Mouse (Mus musculus) forebrain, embryonic 11.5 days (tissue): ENCODE results near the gene Ogfod1. TPM values are rescaled to one million over a fixed set of nuclear protein-coding genes. Genes with fewer than 3 reads are reported as not detected.

Source experiments
- ATAC-seq: fragments of 200-750 bp; cut with Nextera tagmentation; replicated peaks from 2 replicates; pipeline ENCODE4 v1.8.0; 2017; ENCODE audit warnings: moderate TSS enrichment; ENCODE audit not compliant: low FRiP score
- DNase-seq: peaks from one replicate; pipeline ENCODE4 v3.0.0-alpha.2; 2017; ENCODE audit warnings: low spot score
- H3K27ac ChIP-seq: fragments of 300-500 bp; sonication (generic); 2 replicates; pipeline ENCODE4 v1.5.1; 2014; ENCODE audit warnings: low read depth, low read length
- H3K27me3 ChIP-seq: fragments of 300-500 bp; sonication (generic); 2 replicates; pipeline ENCODE4 v1.6.1; 2014; ENCODE audit warnings: mild to moderate bottlenecking, low read length, mixed read lengths; ENCODE audit not compliant: control insufficient read depth, insufficient read depth
- H3K36me3 ChIP-seq: fragments of 300-500 bp; sonication (generic); 2 replicates; pipeline ENCODE4 v1.6.1; 2014; ENCODE audit warnings: mild to moderate bottlenecking, low read length, moderate library complexity, mixed read lengths; ENCODE audit not compliant: control insufficient read depth, insufficient read depth
- H3K4me1 ChIP-seq: fragments of 300-500 bp; sonication (generic); replicated peaks from 2 replicates; pipeline ENCODE4 v1.6.1; 2014; ENCODE audit warnings: low read length, mixed read lengths; ENCODE audit not compliant: control insufficient read depth, insufficient read depth
- H3K4me2 ChIP-seq: fragments of 300-500 bp; sonication (generic); 2 replicates; pipeline ENCODE4 v1.6.1; 2014; ENCODE audit warnings: low read depth, mild to moderate bottlenecking, low read length, moderate library complexity, mixed read lengths; ENCODE audit not compliant: severe bottlenecking
- H3K4me3 ChIP-seq: fragments of 300-500 bp; sonication (generic); 2 replicates; pipeline ENCODE4 v1.5.1; 2014; ENCODE audit warnings: low read depth, low read length
- H3K9ac ChIP-seq: fragments of 300-500 bp; sonication (generic); 2 replicates; pipeline ENCODE4 v1.6.1; 2014; ENCODE audit warnings: low read length
- H3K9me3 ChIP-seq: fragments of 300-500 bp; sonication (generic); 2 replicates; pipeline ENCODE4 v1.6.1; 2016; ENCODE audit warnings: low read length, mixed read lengths; ENCODE audit not compliant: control insufficient read depth
- WGBS: fragments of 180-500 bp; shearing (Covaris S2); extraction: QIAGEN DNeasy Blood & Tissue Kit; methylation state at CpG from one replicate; pipeline ENCODE4 v1.1.7; 2014; 5-methylcytosine and 5-hydroxymethylcytosine counted together
- polyA plus RNA-seq: library from polyadenylated mRNA; unstranded; fragments of >200 nt; fragmentation: Nextera tagmentation; extraction: Ambion mirVana; gene quantifications from 2 replicates; pipeline ENCODE4 v1.2.1, GENCODE M21; 2014

The Ogfod1 gene
- polyA plus RNA-seq, 1 experiment from 2014 or later, result 18.7 TPM

GRCm38 (mm10) chr8:94047845-94048244 is 10.8 kb downstream of the Ogfod1 start:
- Histone ChIP-seq H3K36me3 (no peaks in the 10 kb centered on the region; the same call in 1 of the 2 replicates), H3K9me3 (no peaks in the 10 kb centered on the region), H3K27me3 (no peaks in the 10 kb centered on the region), H3K9ac (no peak overlapping the region), H3K4me1 (no peaks in the 10 kb centered on the region), H3K27ac (no peak overlapping the region), H3K4me3 (no peak overlapping the region), H3K4me2 (no peak overlapping the region)
- DNase-seq (no peak), ATAC-seq (no peak)
- 90% methylated on average over 2 of the region's 2 CpGs for WGBS

DNA sequence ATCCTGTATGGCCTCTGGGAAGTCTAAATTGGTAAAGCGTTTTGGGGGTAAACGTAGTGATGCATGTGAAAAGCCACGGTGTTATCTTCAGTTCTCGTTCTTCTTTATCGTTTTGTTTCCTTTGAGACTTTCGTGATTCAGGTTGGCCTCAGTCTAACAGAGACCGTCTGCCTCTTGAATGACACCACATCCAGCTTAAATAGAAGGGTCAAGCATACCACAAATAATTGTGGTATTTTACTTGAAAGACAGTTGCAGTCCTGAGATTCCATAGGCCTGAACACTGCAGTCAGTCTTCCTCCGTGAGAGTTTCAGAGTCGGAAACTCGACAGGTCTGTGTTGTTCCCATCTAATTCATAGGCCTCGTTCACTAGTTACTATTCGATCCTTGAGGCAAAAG is 15.7 kb downstream of the Ogfod1 start:
- WGBS, result 93% methylated on average over 12 of the region's 12 CpGs
- Histone ChIP-seq H3K27me3 (no peaks in the 10 kb centered on the region), H3K27ac (no peak overlapping the region), H3K9me3 (no peaks in the 10 kb centered on the region), H3K9ac (no peak overlapping the region), H3K4me1 (no peaks in the 10 kb centered on the region), H3K36me3 (no peaks in the 10 kb centered on the region; the same call in 1 of the 2 replicates), H3K4me3 (no peak overlapping the region), H3K4me2 (no peak overlapping the region)
- DNase-seq, result no peak
- ATAC-seq, result no peak

DNA sequence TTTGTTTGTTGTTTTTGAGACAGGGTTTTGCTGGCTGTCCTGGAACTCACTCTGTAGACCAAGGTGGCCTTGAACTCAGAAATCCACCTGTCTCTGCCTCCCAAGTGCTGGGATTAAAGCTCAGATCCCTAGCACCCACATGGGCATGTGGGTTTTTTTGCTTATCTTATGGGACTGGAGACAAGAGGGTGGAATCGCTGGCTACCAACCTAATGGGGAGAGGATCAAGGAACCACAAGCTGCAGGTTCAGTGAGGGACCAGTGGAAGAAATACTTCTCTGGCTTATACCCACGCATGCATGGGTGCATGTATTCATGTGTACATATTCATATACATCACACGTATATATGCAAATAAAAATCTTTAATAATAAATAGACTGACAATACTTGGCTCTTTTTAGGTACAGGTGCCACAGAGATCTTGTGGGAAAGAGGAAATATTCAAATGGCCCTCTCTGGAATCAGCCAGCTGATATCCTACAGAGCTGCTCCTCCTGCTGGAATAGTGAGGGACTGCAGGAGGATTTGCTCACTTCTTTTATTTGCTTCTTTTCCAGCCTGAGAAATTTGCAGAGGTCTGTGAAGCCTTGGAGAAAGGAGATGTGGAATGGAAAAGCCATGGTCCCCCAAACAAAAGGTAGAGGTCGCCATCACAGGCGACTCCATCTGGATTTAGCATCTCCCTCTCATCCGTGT is 20.3 kb downstream of the Ogfod1 start:
- Histone ChIP-seq H3K4me2 (no peak overlapping the region), H3K9ac (no peak overlapping the region), H3K36me3 (no peaks in the 10 kb centered on the region; the same call in 1 of the 2 replicates), H3K27ac (no peak overlapping the region), H3K9me3 (no peaks in the 10 kb centered on the region), H3K4me1 (no peaks in the 10 kb centered on the region), H3K4me3 (no peak overlapping the region), H3K27me3 (no peaks in the 10 kb centered on the region)
- 60% methylated on average over 6 of the region's 6 CpGs for WGBS
- DNase-seq, result peak; percentile 64
- no peak for ATAC-seq

GRCm38 (mm10) chr8:94066121-94066863 is 29.3 kb downstream of the Ogfod1 start:
- WGBS, result 49% methylated on average over 11 of the region's 11 CpGs
- Histone ChIP-seq H3K9me3 (no peaks in the 10 kb centered on the region), H3K9ac (no peak overlapping the region), H3K4me1 (no peaks in the 10 kb centered on the region), H3K27ac (peak overlapping the region; percentile 32; the same call in 1 of the 2 replicates), H3K4me2 (no peak overlapping the region), H3K36me3 (no peaks in the 10 kb centered on the region; the same call in 1 of the 2 replicates), H3K4me3 (no peak overlapping the region), H3K27me3 (no peaks in the 10 kb centered on the region)
- peak; percentile 86 for ATAC-seq
- DNase-seq, result no peak

GRCm38 (mm10) chr8:94068793-94069192 is 31.8 kb downstream of the Ogfod1 start:
- H3K27me3 ChIP-seq, result no peaks in the 10 kb centered on the region
- 90% methylated on average over 7 of the region's 7 CpGs for WGBS
- H3K27ac ChIP-seq, result no peak overlapping the region
- no peaks in the 10 kb centered on the region; the same call in 1 of the 2 replicates for H3K36me3 ChIP-seq
- ATAC-seq (no peak), DNase-seq (no peak)
- no peak overlapping the region for H3K4me3 ChIP-seq
- no peak overlapping the region for H3K9ac ChIP-seq
- H3K4me1 ChIP-seq, result no peaks in the 10 kb centered on the region
- no peak overlapping the region for H3K4me2 ChIP-seq
- H3K9me3 ChIP-seq, result no peaks in the 10 kb centered on the region

DNA sequence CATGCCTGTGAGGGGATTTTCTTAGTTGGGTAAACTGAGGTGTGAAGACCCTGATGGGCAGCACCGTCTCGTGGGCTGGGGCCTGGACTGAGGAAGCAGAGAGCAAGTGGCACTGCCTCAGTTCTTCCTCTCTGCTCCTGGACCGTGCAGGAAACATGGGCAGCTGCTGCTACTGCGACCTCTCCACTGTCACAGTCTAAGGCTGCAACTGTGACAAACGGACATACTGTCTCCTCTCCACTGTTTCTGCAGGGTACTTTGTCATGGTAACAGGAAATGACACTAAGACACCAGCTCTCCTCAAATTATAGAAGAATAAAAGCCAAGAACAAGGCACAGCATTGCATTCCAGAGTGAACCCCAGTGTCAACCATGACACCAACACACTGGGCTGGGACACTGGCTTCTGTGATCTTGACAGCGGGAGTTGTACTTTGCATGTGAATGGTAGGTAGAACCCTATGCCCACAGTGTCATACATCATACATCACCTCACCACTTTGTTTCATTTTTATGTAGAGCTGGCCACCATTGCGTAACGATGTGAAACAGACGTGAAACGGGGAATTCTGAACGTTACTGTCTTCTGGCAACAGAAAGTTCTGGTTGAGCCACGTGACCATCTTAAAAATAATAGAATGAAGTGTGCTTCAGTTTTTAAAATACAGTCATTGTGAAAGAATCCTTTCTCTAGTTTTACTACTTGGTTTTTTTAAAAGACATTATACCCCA is 39.6 kb downstream of the Ogfod1 start:
- Histone ChIP-seq H3K4me3 (no peak overlapping the region), H3K4me2 (no peak overlapping the region), H3K27me3 (no peaks in the 10 kb centered on the region), H3K4me1 (no peaks in the 10 kb centered on the region), H3K9me3 (no peaks in the 10 kb centered on the region), H3K9ac (no peak overlapping the region), H3K36me3 (no peaks in the 10 kb centered on the region), H3K27ac (no peak overlapping the region)
- 92% methylated on average over 12 of the region's 12 CpGs for WGBS
- DNase-seq (no peak), ATAC-seq (no peak)

- no peak overlapping the region for H3K27ac ChIP-seq
- DNase-seq (no peak), ATAC-seq (no peak)
- no peak overlapping the region for H3K9ac ChIP-seq
- no peaks in the 10 kb centered on the region for H3K9me3 ChIP-seq
- H3K36me3 ChIP-seq, result no peaks in the 10 kb centered on the region
- 86% methylated on average over 9 of the region's 9 CpGs for WGBS
- no peaks in the 10 kb centered on the region for H3K4me1 ChIP-seq
- no peak overlapping the region for H3K4me2 ChIP-seq
- no peak overlapping the region for H3K4me3 ChIP-seq
- H3K27me3 ChIP-seq, result no peaks in the 10 kb centered on the region
These were observed 51.0 kb downstream of the Ogfod1 start for GRCm38 (mm10) chr8:94087964-94088363.

DNA sequence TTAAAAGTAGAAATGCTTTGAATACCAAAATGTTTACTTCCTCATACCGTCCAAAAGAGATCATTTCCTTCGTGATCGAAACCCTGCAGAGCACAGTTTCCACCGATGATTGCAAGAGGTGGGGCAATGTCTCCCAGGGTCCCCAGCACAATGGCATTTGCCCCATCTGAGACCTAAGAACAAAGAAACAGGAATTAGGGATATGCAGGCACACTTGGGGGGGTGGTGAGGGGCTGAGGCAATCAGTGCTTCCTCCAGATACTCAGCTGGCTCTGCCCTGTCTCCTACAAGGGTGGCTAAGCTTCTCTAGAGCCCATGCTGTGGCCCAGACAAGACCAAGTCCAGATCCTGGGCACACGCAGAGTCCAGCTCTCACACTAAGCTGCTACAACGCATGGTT is 52.7 kb downstream of the Ogfod1 start:
- H3K27me3 ChIP-seq, result no peaks in the 10 kb centered on the region
- no peak for DNase-seq
- no peak overlapping the region for H3K27ac ChIP-seq

More for the DNA sequence above, 52.7 kb downstream of the Ogfod1 start:
- Histone ChIP-seq H3K9me3 (no peaks in the 10 kb centered on the region), H3K36me3 (no peaks in the 10 kb centered on the region), H3K4me3 (no peak overlapping the region), H3K9ac (no peak overlapping the region), H3K4me2 (no peak overlapping the region), H3K4me1 (no peaks in the 10 kb centered on the region)
- no peak for ATAC-seq
- 54% methylated on average over 6 of the region's 6 CpGs for WGBS
